Mouse (Mus musculus) liver, embryonic 14.5 days (tissue): ENCODE data around the gene Thap8. TPM values are rescaled to one million over a fixed set of nuclear protein-coding genes. Genes with fewer than 3 reads are reported as not detected.

Experiments used
- ATAC-seq: fragments of 200-750 bp; cut with Nextera tagmentation; 2 replicates; pipeline ENCODE4 v1.8.0; 2017; ENCODE audit warnings: moderate number of reproducible peaks, mild to moderate bottlenecking, moderate library complexity; ENCODE audit not compliant: insufficient read depth
- DNase-seq, 3 experiments: peaks; one replicate each; pipeline ENCODE4 v3.0.0-alpha.2; 2012 to 2013; ENCODE audit warnings: low read depth in 3 of 3, low spot score in 3 of 3
- H3K27ac ChIP-seq: fragments of 300-500 bp; sonication (generic); 2 replicates; pipeline ENCODE4 v1.5.1; 2014; ENCODE audit warnings: moderate library complexity, mild to moderate bottlenecking, control low read depth, inconsistent platforms
- H3K27me3 ChIP-seq: fragments of 300-500 bp; sonication (generic); 2 replicates; pipeline ENCODE4 v1.6.1; 2014; ENCODE audit warnings: mild to moderate bottlenecking, low read length, moderate library complexity; ENCODE audit not compliant: control insufficient read depth, insufficient read depth
- H3K36me3 ChIP-seq: fragments of 300-500 bp; sonication (generic); replicated peaks from 2 replicates; pipeline ENCODE4 v1.6.1; 2014; ENCODE audit warnings: low read depth; ENCODE audit not compliant: control insufficient read depth, insufficient read depth
- H3K4me1 ChIP-seq, 2 experiments: fragments of 200-500 bp in 1 of 2; fragments of 300-500 bp in 1 of 2; sonication (generic) in 1 of 2; replicated peaks; 2 replicates each; pipeline ENCODE4 v1.6.1; 2012 to 2014; ENCODE audit warnings: antibody characterized with exemption in 1 of 2, inconsistent platforms in 1 of 2, low read length in 1 of 2; ENCODE audit not compliant: control insufficient read depth in 2 of 2, insufficient read depth in 2 of 2
- H3K4me2 ChIP-seq: fragments of 300-500 bp; sonication (generic); 2 replicates; pipeline ENCODE4 v1.6.1; 2014; ENCODE audit warnings: low read depth, mild to moderate bottlenecking, control low read depth, moderate library complexity
- H3K4me3 ChIP-seq, 2 experiments: fragments of 200-500 bp in 1 of 2; fragments of 300-500 bp in 1 of 2; sonication (generic) in 1 of 2; 2 replicates each; pipeline ENCODE4 v1.5.1; 2012 to 2014; ENCODE audit warnings: low read depth in 2 of 2, low read length in 2 of 2, mild to moderate bottlenecking in 2 of 2, control low read depth in 1 of 2, inconsistent platforms in 1 of 2, moderate library complexity in 1 of 2; ENCODE audit not compliant: insufficient read depth in 1 of 2
- H3K9ac ChIP-seq: fragments of 300-500 bp; sonication (generic); replicated peaks from 2 replicates; pipeline ENCODE4 v1.6.1; 2014; ENCODE audit warnings: mild to moderate bottlenecking, control low read depth, moderate library complexity
- H3K9me3 ChIP-seq: fragments of 300-500 bp; sonication (generic); 2 replicates; pipeline ENCODE4 v1.6.1; 2016; ENCODE audit warnings: low read length, mixed read lengths; ENCODE audit not compliant: control insufficient read depth
- CTCF ChIP-seq: IDR thresholded peaks from 2 replicates; pipeline ENCODE4 v1.5.1; 2016; ENCODE audit warnings: antibody characterized with exemption, low read depth, control low read depth
- EP300 ChIP-seq: IDR thresholded peaks from 2 replicates; pipeline ENCODE4 v1.6.1; 2016; ENCODE audit warnings: antibody characterized with exemption, low read depth
- WGBS: fragments of 180-500 bp; shearing (Covaris S2); extraction: QIAGEN DNeasy Blood & Tissue Kit; methylation state at CpG from one replicate; pipeline ENCODE4 v1.1.7; 2014; ENCODE audit not compliant: insufficient replicate concordance; 5-methylcytosine and 5-hydroxymethylcytosine counted together
- polyA plus RNA-seq, 2 experiments: library from polyadenylated mRNA; depleted of rRNA in 1 of 2; stranded (reverse) in 1 of 2; unstranded in 1 of 2; fragments of >200 nt; fragmentation: Nextera tagmentation in 1 of 2; extraction: Ambion mirVana in 1 of 2; gene quantifications; 2 replicates each; pipeline versions ENCODE4 v1.2.1 to v1.2.3; 2012 to 2014

Thap8 gene
- polyA plus RNA-seq, 2 experiments: 0.03 TPM; not detected in 1

- no peak for ATAC-seq
- H3K27me3 ChIP-seq: no peaks in the 10 kb centered on the region
- H3K9ac ChIP-seq: no peak overlapping the region
- no peaks in the 10 kb centered on the region for H3K36me3 ChIP-seq
- peak overlapping the region; percentile 65 to 82 for H3K4me3 ChIP-seq
- 53% methylated on average over 15 of the region's 15 CpGs for WGBS
- TF ChIP-seq CTCF (no peak), EP300 (no peak)
- H3K4me2 ChIP-seq: peak overlapping the region; percentile 84
- H3K9me3 ChIP-seq: no peaks in the 10 kb centered on the region
- no peak overlapping the region for H3K27ac ChIP-seq
- peaks cover 0 to 9% of the 10 kb centered on the region in 2 experiments; a peak in 2 of 4 replicates for H3K4me1 ChIP-seq
- DNase-seq: no peak
Measured at GRCm38 (mm10) chr7:30309395-30310129, 29.7 kb downstream of the Thap8 start.

GRCm38 (mm10) chr7:30310136-30310535 is 30.2 kb downstream of the Thap8 start:
- DNase-seq (no peak), ATAC-seq (no peak)
- 72% methylated on average over 12 of the region's 12 CpGs for WGBS
- Histone ChIP-seq H3K4me3 (no peak overlapping the region), H3K27me3 (no peaks in the 10 kb centered on the region), H3K9me3 (no peaks in the 10 kb centered on the region), H3K4me1 (peaks cover 0 to 11% of the 10 kb centered on the region in 2 experiments; a peak in 2 of 4 replicates), H3K4me2 (no peak overlapping the region), H3K9ac (no peak overlapping the region), H3K27ac (no peak overlapping the region), H3K36me3 (no peaks in the 10 kb centered on the region)
- TF ChIP-seq EP300: no peak

GRCm38 (mm10) chr7:30313666-30314320 is 33.9 kb downstream of the Thap8 start:
- ATAC-seq (no peak), DNase-seq (no peak)
- H3K4me2 ChIP-seq: peak overlapping the region; percentile 34
- no peak overlapping the region for H3K27ac ChIP-seq
- H3K9me3 ChIP-seq: no peaks in the 10 kb centered on the region
- WGBS: 62% methylated on average over 27 of the region's 27 CpGs
- TF ChIP-seq EP300 (no peak), CTCF (no peak)
- peaks cover 0 to 6% of the 10 kb centered on the region in 2 experiments; a peak in 1 of 4 replicates for H3K4me1 ChIP-seq
- no peaks in the 10 kb centered on the region for H3K27me3 ChIP-seq
- H3K4me3 ChIP-seq: peak overlapping the region; percentile 7 to 29; a peak in 2 of 4 replicates
- no peak overlapping the region for H3K9ac ChIP-seq
- no peaks in the 10 kb centered on the region for H3K36me3 ChIP-seq

- Histone ChIP-seq H3K4me2 (peak within 1 kb of the TSS; percentile 34), H3K27me3 (no peaks in the 10 kb centered on the region), H3K9me3 (no peaks in the 10 kb centered on the region), H3K36me3 (no peaks in the 10 kb centered on the region), H3K4me1 (peaks cover 0 to 1% of the 10 kb centered on the region in 2 experiments; a peak in 1 of 4 replicates), H3K27ac (no peak within 1 kb of the TSS), H3K4me3 (peak within 1 kb of the TSS; percentile 25 to 33), H3K9ac (no peak within 1 kb of the TSS; the same call in 1 of the 2 replicates)
- WGBS: 4% methylated on average over 9 of the region's 9 CpGs
- DNase-seq: no peak
- no peak for TF ChIP-seq CTCF
- TF ChIP-seq EP300: no peak
- 0 out of 2 replicates have a peak, but pooled peaks have one; percentile 7 for ATAC-seq
Measured at GRCm38 (mm10) chr7:30314721-30315155, 34.8 kb downstream of the Thap8 start, which contains the start of gene Syne4. Gene Syne4 (plus strand): TSS chr7:30314807.
